Mouse (Mus musculus) intestine, embryonic 16.5 days (tissue): ENCODE measurements at regions not wholly inside any gene's neighbourhood (a gene's known extent, or its start where the extent isn't known, plus 50 kb on each side); places are given as distances from the start of the nearest gene placed in this dataset.

Source experiments
- ATAC-seq: fragments of 200-750 bp; cut with Nextera tagmentation; 2 replicates; pipeline ENCODE4 v1.8.0; 2017; ENCODE audit warnings: moderate TSS enrichment, moderate library complexity
- H3K27ac ChIP-seq: fragments of 300-500 bp; sonication (generic); 2 replicates; pipeline ENCODE4 v1.5.1; 2014; ENCODE audit warnings: mild to moderate bottlenecking, low read length
- H3K27me3 ChIP-seq: fragments of 300-500 bp; sonication (generic); replicated peaks from 2 replicates; pipeline ENCODE4 v1.6.1; 2014; ENCODE audit warnings: low read length, control low read depth, mixed read lengths; ENCODE audit not compliant: control insufficient read depth, insufficient read depth
- H3K36me3 ChIP-seq: fragments of 300-500 bp; sonication (generic); 2 replicates; pipeline ENCODE4 v1.6.1; 2014; ENCODE audit warnings: low read length, control low read depth; ENCODE audit not compliant: control insufficient read depth, insufficient read depth
- H3K4me1 ChIP-seq: fragments of 300-500 bp; sonication (generic); 2 replicates; pipeline ENCODE4 v1.6.1; 2014; ENCODE audit warnings: low read length, control low read depth, mixed read lengths; ENCODE audit not compliant: control insufficient read depth, insufficient read depth
- H3K4me2 ChIP-seq: fragments of 300-500 bp; sonication (generic); 2 replicates; pipeline ENCODE4 v1.6.1; 2014; ENCODE audit warnings: low read depth, low read length, control low read depth
- H3K4me3 ChIP-seq: fragments of 300-500 bp; sonication (generic); 2 replicates; pipeline ENCODE4 v1.5.1; 2014; ENCODE audit warnings: mild to moderate bottlenecking, low read length
- H3K9ac ChIP-seq: fragments of 300-500 bp; sonication (generic); 2 replicates; pipeline ENCODE4 v1.6.1; 2014; ENCODE audit warnings: low read depth, low read length
- H3K9me3 ChIP-seq: fragments of 300-500 bp; sonication (generic); 2 replicates; pipeline ENCODE4 v1.6.1; 2016; ENCODE audit warnings: low read length, control low read depth; ENCODE audit not compliant: control insufficient read depth
- WGBS: fragments of 180-500 bp; shearing (Covaris S2); extraction: QIAGEN DNeasy Blood & Tissue Kit; methylation state at CpG from one replicate; pipeline ENCODE4 v1.1.7; 2014; 5-methylcytosine and 5-hydroxymethylcytosine counted together

- H3K36me3 ChIP-seq: no peaks in the 10 kb centered on the region
- H3K4me3 ChIP-seq: no peak overlapping the region
- WGBS: 74% methylated on average over 2 of the region's 2 CpGs
- no peak for ATAC-seq
- H3K27ac ChIP-seq: no peak overlapping the region
- no peak overlapping the region for H3K4me2 ChIP-seq
- H3K27me3 ChIP-seq: no peaks in the 10 kb centered on the region
- H3K9ac ChIP-seq: no peak overlapping the region
- H3K9me3 ChIP-seq: no peaks in the 10 kb centered on the region
- H3K4me1 ChIP-seq: no peaks in the 10 kb centered on the region
Observed at GRCm38 (mm10) chr10:16670286-16670685, 1052.7 kb upstream of the Cited2 start.

- WGBS: 90% methylated on average over 3 of the region's 3 CpGs
- H3K4me1 ChIP-seq: no peaks in the 10 kb centered on the region
- no peak overlapping the region for H3K27ac ChIP-seq
- no peaks in the 10 kb centered on the region for H3K27me3 ChIP-seq
- H3K36me3 ChIP-seq: no peaks in the 10 kb centered on the region
- H3K9me3 ChIP-seq: no peaks in the 10 kb centered on the region
- no peak for ATAC-seq
- no peak overlapping the region for H3K9ac ChIP-seq
- H3K4me3 ChIP-seq: no peak overlapping the region
- no peak overlapping the region for H3K4me2 ChIP-seq
Observed at GRCm38 (mm10) chr10:16681001-16681400, 1042.0 kb upstream of the Cited2 start.

GRCm38 (mm10) chr10:16685352-16685751 is 1037.7 kb upstream of the Cited2 start:
- Histone ChIP-seq H3K9me3 (no peaks in the 10 kb centered on the region), H3K4me2 (no peak overlapping the region), H3K27ac (no peak overlapping the region), H3K36me3 (no peaks in the 10 kb centered on the region), H3K27me3 (no peaks in the 10 kb centered on the region), H3K4me1 (no peaks in the 10 kb centered on the region), H3K4me3 (no peak overlapping the region), H3K9ac (no peak overlapping the region)
- ATAC-seq: peak; percentile 85
- 77% methylated on average over 1 of the region's 1 CpGs for WGBS

- H3K4me1 ChIP-seq: no peaks in the 10 kb centered on the region
- H3K9ac ChIP-seq: no peak overlapping the region
- ATAC-seq: no peak
- no peak overlapping the region for H3K4me3 ChIP-seq
- no peaks in the 10 kb centered on the region for H3K9me3 ChIP-seq
- no peaks in the 10 kb centered on the region for H3K27me3 ChIP-seq
- H3K27ac ChIP-seq: no peak overlapping the region
- 77% methylated on average over 2 of the region's 2 CpGs for WGBS
- no peak overlapping the region for H3K4me2 ChIP-seq
- no peaks in the 10 kb centered on the region for H3K36me3 ChIP-seq
Observed at GRCm38 (mm10) chr10:16706976-16707375, 1016.0 kb upstream of the Cited2 start.

- no peak for ATAC-seq
- Histone ChIP-seq H3K4me3 (no peak overlapping the region), H3K4me1 (no peaks in the 10 kb centered on the region), H3K27me3 (no peaks in the 10 kb centered on the region), H3K27ac (no peak overlapping the region), H3K9ac (no peak overlapping the region), H3K36me3 (no peaks in the 10 kb centered on the region), H3K9me3 (no peaks in the 10 kb centered on the region), H3K4me2 (no peak overlapping the region)
- 30% methylated on average over 3 of the region's 3 CpGs for WGBS
Observed at GRCm38 (mm10) chr10:16713143-16713542, 1009.9 kb upstream of the Cited2 start.

GRCm38 (mm10) chr10:16714065-16714464 is 1009.0 kb upstream of the Cited2 start:
- 80% methylated on average over 4 of the region's 4 CpGs for WGBS
- Histone ChIP-seq H3K27me3 (no peaks in the 10 kb centered on the region), H3K4me3 (no peak overlapping the region), H3K27ac (no peak overlapping the region), H3K9me3 (no peaks in the 10 kb centered on the region), H3K4me2 (no peak overlapping the region), H3K9ac (no peak overlapping the region), H3K4me1 (no peaks in the 10 kb centered on the region), H3K36me3 (no peaks in the 10 kb centered on the region)
- ATAC-seq: no peak

GRCm38 (mm10) chr10:16714526-16714925 is 1008.5 kb upstream of the Cited2 start:
- no peak for ATAC-seq
- no peaks in the 10 kb centered on the region for H3K36me3 ChIP-seq
- no peak overlapping the region for H3K9ac ChIP-seq
- no peaks in the 10 kb centered on the region for H3K27me3 ChIP-seq
- H3K4me3 ChIP-seq: no peak overlapping the region
- H3K4me2 ChIP-seq: no peak overlapping the region
- WGBS: 87% methylated on average over 2 of the region's 2 CpGs
- H3K4me1 ChIP-seq: no peaks in the 10 kb centered on the region
- no peak overlapping the region for H3K27ac ChIP-seq
- H3K9me3 ChIP-seq: no peaks in the 10 kb centered on the region

- Histone ChIP-seq H3K4me1 (no peaks in the 10 kb centered on the region), H3K9me3 (no peaks in the 10 kb centered on the region), H3K27ac (no peak overlapping the region), H3K36me3 (no peaks in the 10 kb centered on the region), H3K4me3 (no peak overlapping the region), H3K9ac (no peak overlapping the region), H3K4me2 (no peak overlapping the region), H3K27me3 (no peaks in the 10 kb centered on the region)
- no peak for ATAC-seq
Observed at GRCm38 (mm10) chr10:16742246-16742645, 980.8 kb upstream of the Cited2 start.

GRCm38 (mm10) chr10:16751546-16751945 is 971.5 kb upstream of the Cited2 start:
- Histone ChIP-seq H3K27me3 (no peaks in the 10 kb centered on the region), H3K9me3 (no peaks in the 10 kb centered on the region), H3K4me3 (no peak overlapping the region), H3K36me3 (no peaks in the 10 kb centered on the region), H3K4me1 (no peaks in the 10 kb centered on the region), H3K4me2 (no peak overlapping the region), H3K27ac (no peak overlapping the region), H3K9ac (no peak overlapping the region)
- no peak for ATAC-seq

- Histone ChIP-seq H3K4me2 (no peak overlapping the region), H3K36me3 (no peaks in the 10 kb centered on the region), H3K9me3 (no peaks in the 10 kb centered on the region), H3K9ac (no peak overlapping the region), H3K4me3 (no peak overlapping the region), H3K27me3 (no peaks in the 10 kb centered on the region), H3K4me1 (no peaks in the 10 kb centered on the region), H3K27ac (no peak overlapping the region)
- ATAC-seq: no peak
- WGBS: 56% methylated on average over 4 of the region's 4 CpGs
Observed at GRCm38 (mm10) chr10:16789641-16790243, 933.3 kb upstream of the Cited2 start.
